Mouse (Mus musculus) ovary, postnatal 14 days (tissue): Measurements from ENCODE around the gene Arid1b.

Source experiments
- DNase-seq: peaks from one replicate; pipeline ENCODE4 v3.0.0; 2022; ENCODE audit warnings: low spot score

The Arid1b gene

DNA sequence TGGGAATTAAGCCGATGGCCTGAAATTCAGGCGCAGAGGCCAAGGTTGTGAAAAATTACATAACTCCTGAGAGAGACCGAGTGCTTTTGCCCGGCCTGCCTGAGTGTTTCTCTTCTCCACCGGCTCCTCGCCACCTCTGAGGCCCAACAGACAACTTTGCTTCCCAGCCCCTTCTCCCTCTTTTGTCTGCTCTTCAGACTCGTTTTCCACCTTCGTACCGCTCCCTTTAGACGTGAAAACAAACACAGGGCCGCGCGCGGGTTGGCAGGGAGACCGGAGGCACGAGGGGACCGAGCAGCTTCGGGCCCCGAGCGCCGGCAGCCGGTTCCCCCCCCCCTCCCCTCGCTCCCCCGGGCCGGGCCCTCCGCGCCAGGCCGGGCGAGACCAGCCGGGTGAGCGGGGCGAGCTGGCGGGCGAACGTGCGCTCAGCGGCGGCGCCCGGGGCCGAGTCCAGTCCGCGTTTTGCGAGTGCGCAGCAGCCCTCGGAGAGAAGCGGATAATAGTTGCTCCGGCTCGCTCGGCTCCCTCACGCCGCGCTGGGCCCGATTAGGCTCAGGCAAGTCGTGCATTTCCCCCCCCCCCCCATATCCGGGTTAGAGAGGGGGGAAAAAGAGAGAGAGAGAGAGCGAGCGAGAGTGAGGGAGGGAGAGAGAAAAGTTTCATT lies at the start of gene Arid1b:
Gene Arid1b, plus strand, starts transcription at position 493 of the 664 bp plus-strand sequence.
- DNase-seq: peak; percentile 64

- DNase-seq: no peak
Observed at GRCm38 (mm10) chr17:4945311-4945751, 48.8 kb upstream of the Arid1b start.

DNA sequence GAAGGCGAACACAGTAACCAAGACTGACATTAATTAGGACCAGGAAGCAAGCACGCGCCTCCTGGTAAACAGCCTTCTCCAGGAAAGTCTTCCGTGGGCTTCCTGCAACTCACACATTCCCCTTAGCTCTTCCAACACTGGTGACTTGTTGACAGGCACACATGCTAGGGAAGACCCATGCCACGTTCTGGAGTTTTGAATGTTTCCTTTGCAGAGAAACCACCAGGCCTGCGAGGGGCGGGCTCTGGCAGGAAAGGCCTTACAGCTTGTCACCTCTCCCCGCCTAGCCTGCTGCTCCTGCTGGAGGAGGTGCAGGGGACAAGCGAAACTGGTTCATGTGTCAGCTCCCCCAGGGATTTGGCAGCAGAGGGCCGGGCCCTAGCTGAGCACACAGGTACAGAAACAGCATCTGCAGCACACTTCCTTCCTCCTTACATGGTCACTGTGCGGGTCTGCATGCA lies 48.2 kb upstream of the Arid1b start:
- peak; percentile 44 for DNase-seq

GRCm38 (mm10) chr17:4946421-4946974 lies 47.6 kb upstream of the Arid1b start:
- peak; percentile 24 for DNase-seq

DNA sequence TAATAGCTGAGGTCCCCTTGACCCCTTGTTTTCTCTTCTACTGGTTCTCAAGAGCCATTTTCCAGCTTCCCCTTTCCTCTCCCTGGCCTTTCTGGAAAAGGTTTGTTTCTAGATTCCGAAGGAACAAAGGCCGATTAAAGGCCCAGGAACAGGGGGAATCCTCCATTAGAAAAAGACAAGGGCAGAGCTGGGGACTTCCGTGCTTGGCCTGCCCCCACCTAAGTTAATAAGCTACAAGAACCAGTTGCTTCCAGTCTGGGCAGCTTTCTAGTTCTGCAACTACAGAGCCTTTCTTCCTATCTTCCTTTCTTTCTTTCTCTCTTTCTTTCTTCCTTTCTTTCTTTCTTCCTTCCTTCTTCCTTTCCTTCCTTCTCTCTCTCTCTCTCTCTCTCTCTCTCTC lies 47.1 kb upstream of the Arid1b start:
- DNase-seq: no peak

GRCm38 (mm10) chr17:4947439-4947838 lies 46.7 kb upstream of the Arid1b start:
- no peak for DNase-seq

DNA sequence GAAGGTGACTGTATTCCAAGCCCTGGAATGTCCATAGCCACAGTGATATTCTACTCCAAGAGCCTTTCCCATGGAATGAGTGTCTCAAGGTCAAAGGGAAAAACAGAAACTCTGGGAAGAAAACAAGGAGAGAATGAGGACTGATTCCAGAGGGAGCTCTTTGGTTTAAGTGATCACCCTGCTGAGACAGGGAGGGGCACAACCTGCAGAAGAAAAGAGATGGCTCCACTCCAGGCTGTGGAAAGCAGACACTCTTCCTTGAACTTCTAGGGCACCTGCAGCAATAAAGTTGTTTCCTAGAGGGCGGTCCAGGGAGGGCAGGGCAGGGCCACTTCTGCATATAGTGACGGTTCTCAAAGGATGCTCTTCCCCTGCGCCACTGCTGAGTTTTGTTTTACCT lies 45.6 kb upstream of the Arid1b start:
- DNase-seq: no peak

DNA sequence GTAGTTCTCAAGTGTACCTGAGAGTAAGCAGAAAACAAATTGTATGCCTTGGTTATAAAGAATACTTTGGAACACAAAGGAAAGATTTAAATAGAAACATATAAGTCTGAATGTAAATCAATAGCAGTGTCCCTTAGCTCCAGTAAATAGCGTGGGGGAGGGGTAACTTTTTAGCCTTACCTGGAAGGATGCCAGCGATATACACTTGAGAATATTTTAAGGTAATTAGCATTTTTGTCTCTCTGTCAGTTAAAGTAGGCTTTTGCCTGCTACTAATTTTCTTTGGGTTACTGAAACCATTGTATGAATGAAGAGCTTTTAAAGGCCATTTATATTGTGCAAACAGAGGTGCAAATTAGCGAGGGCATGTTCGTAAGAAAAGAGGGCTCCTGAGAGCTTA lies 39.7 kb upstream of the Arid1b start:
- DNase-seq: no peak

- no peak for DNase-seq
Observed at GRCm38 (mm10) chr17:4964192-4964877, 29.8 kb upstream of the Arid1b start.

DNA sequence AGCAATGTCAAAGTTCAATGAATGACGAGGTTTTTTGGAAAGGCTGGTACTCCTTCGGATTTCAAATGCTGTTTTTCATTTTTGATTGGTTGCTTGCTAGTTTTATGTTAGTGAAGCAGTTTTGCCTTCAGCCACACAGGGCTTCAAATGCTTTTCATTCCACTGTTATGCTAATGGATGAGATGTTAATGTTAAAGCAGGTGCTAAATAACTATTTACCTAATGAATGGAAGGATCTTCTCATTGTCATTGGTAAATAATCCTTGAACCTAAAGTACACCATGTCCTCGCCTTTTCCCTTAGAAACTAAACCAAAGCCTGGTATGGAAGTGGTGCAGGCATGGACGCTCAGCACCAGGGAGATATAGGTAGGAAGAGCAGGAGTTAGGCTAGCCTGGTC lies 26.9 kb upstream of the Arid1b start:
- DNase-seq: no peak

DNA sequence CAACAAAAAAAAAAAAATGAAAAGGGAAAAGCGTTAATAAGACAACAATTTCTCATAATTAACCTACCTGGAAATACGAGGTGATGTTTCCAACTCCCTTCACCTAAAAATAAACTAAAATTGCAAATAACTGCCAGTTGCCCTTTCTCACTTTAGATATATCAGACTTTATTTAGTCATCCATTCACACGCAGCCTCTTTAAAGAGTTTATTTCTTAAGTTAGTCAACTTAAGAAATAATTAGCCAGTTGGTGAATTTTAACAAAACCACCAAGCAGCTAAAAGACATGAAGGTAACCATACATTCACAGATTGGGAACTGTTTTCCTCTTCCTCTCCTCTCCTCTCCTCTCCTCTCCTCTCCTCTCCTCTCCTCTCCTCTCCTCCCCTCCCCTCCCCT lies 26.1 kb upstream of the Arid1b start:
- DNase-seq: no peak

DNA sequence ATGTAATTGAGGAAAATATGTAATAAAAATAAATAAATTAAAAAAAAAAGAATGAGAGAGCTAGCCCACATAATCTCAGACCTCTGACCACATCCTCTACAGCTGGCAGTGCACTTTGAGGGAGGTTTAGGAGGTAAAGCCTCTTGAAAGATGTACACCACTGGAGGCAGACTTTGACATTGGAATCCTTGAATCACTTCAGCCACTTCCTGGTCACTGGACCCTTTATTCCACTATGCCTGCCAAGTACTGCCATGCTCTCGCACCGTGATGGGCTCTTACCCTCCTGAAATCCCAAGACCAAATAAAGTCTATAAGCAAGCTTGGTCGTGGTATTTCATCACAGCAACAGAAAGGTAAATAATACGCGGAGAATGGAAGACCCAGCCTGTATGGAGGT lies 25.3 kb upstream of the Arid1b start:
- no peak for DNase-seq

- no peak for DNase-seq
Observed at GRCm38 (mm10) chr17:4972261-4972660, 21.9 kb upstream of the Arid1b start.

DNA sequence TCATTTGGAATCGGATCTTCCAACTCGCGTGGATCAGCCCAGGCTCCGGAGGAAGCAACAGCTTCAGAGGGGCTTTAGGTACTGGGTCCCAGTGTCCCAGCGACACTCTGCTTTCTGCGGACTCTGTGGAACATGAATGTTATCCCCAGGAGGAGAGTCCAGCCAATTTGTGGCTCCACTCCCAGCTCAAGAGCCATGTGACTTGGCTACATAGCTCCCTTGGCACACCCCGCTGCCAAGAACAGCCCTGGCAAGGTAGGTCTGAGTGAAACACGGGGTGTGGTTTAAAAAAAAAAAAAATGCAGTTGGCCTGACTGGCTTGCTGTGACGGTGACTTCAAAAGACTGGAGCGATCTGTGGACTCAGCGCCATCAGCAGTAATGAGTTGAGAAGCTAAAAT lies 19.4 kb upstream of the Arid1b start:
- DNase-seq: peak; percentile 74

- DNase-seq: no peak
Observed at GRCm38 (mm10) chr17:4980151-4980550, 14.0 kb upstream of the Arid1b start.

- DNase-seq: no peak
Observed at GRCm38 (mm10) chr17:4982819-4983218, 11.3 kb upstream of the Arid1b start.

DNA sequence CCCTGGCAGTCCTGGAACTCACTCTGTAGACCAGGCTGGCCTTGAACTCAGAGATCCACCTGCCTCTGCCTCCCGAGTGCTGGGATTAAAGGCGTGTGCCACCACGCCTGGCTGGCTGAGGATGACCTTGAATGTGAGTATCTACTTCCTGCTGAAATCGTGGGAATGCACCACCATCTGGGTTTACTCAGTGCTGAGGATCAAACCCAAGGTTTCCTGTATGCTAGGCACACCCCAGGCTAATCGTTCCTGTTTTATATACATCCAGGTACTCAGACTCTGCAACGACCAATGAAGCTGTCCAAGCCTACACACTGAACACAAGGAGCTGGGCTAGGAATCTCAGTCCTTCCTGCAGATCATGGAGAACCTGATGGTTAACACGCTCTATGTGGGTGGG lies 9.4 kb upstream of the Arid1b start:
- no peak for DNase-seq

GRCm38 (mm10) chr17:4990911-4991560 lies 3.1 kb upstream of the Arid1b start:
- no peak for DNase-seq

- DNase-seq: no peak
Observed at GRCm38 (mm10) chr17:4991600-4991999, 2.5 kb upstream of the Arid1b start.

DNA sequence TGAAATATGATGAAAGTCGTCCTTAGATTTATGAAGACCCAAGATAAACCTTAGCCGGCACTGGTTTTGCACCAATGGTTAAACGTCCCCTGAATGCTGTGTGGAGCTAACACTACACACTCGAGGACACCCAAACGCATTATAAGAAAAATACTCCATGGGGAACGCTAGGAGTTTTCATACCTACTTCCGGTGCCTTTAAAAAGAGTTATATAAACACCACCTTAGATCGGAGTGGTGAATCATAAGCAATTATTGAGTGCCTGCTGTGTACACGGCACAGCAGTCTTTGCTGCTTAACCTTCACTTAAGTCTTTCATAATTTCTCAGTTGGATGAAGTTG lies 664 bp upstream of the Arid1b start:
- DNase-seq: no peak

DNA sequence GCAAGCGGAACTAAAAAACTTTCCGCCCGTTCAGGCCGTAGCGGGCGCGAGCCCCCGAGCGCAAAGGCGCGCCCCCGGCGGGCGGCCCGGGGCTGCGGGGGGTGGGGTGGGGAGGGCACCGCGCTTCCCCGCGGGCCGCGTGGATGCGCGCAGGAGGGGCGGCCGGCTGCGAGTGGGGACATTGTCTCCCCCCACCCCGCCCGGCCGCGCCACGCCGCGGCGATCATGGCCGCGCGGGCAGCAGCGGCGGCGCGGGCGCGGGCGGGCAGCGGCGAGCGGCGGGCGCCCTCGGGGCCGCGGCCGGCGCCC lies 326 bp downstream of the Arid1b start:
- no peak for DNase-seq

- DNase-seq: peak; percentile 60
Observed at GRCm38 (mm10) chr17:4994813-4995560, 855 bp downstream of the Arid1b start.
